Mouse (Mus musculus) lung, postnatal 14 days (tissue): Measurements from ENCODE around the gene Mrps18b.

Experiments
- DNase-seq: peaks from one replicate; pipeline ENCODE4 v3.0.0; 2021

Mrps18b gene

DNA sequence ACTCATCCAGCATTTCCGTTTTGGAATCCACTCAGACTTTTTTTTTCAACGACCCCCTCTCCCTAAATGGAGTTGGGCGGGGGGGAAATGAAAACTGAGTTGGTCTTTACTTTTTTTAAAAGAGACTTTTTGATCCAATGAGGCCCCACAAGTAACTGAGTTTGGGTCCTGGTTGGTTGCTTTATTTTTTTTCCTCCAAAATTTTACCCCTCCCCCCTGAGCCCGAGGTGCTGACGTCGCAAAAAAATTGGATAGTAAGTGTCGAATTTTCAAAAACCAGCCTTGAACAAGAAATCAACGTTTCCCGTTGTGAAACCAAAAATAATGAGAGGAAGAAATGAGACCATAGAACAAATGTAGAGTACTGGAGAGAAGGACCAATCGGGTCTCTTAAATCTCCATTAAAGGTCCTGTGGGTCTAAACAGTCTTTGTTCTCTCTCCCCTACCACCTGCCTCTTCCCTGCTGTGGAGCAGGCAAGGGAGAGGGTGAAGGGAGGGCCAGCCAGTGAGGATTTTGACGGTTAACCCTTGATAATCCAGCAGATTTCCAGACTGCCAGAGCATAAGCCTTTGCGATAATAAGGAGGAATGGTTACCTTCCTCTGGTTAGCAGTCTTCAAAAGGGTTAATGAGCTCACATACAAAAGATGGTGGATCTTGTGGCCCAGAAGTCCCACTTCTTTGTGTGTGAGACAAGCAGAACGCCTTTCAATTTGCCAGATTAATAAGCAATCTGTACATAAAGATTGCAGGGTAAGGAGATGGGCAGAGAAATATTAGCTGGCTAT lies 1.5 kb upstream of the Mrps18b start:
- peak; percentile 44 for DNase-seq

GRCm38 (mm10) chr17:35917143-35917462 lies 914 bp upstream of the Mrps18b start:
- peak; percentile 43 for DNase-seq

- DNase-seq, result no peak
These were observed 472 bp downstream of the Mrps18b start for GRCm38 (mm10) chr17:35915538-35916296.

- no peak for DNase-seq
These were observed 1.2 kb downstream of the Mrps18b start for GRCm38 (mm10) chr17:35914975-35915374.

DNA sequence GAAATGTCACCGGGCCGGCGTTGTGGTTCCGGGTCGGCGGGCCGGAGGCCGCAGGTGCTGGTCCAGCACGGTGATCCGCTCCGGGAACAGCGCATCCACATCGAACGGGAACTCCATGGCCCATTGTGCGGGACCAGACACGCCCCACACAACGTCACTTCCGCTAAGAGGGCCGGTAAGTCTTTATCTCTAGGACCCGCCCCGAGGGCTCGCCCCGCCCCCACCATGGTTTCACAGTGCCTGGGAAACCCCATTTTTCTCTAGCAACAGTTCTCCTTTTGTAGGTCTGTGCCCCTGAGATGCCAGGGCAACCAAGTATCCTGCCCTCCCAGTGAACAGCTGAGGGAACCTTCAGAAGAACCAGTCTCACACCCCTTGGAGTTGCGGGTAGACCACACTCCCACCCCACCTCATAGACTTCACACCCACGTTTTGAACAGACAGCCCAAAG lies 6.2 kb downstream of the Mrps18b start, which contains the start of gene Atat1:
Gene Atat1, minus strand, starts transcription at position 157 of the 451 bp plus-strand sequence.
- DNase-seq, result peak; percentile 98

DNA sequence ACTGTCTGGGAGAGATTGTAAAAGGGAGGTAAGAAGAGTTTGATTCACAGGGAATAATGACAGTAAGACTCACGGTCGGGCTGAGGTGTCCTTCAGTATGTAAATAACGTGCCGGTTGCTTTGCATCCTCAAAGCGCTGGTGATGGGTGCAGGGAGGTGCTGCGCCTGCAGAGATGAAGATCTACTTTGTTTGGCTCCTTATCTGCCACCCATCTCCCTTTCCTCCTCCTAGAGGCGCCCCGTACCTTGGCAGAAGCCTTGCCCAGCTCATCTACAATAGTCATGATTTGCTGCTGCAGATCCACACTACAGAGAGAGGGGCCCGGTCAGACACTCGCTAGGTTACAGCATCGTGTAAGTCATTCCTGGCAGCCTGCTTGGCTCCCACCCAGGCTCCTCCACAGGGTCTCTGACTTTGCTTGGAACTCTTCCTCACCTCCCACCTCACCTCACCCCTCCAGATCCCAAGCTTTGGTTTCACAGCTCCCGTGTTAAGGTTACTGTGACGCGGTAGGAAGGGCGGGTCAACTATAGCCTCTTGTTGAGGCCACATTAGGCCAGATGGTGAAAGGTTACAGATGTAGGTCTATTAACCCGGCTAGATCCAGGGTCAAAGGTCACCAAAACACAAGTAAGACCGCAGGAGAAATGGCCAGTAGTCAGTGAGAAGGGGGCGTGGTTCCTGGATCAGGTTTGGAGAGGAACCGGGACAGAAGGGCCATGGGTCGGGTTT lies 6.8 kb downstream of the Mrps18b start:
- no peak for DNase-seq

GRCm38 (mm10) chr17:35907609-35908008 lies 8.6 kb downstream of the Mrps18b start:
- DNase-seq, result no peak

- DNase-seq, result no peak
These were observed 10.6 kb downstream of the Mrps18b start for GRCm38 (mm10) chr17:35905587-35905986.

GRCm38 (mm10) chr17:35903992-35904355 lies 12.2 kb downstream of the Mrps18b start:
- no peak for DNase-seq

GRCm38 (mm10) chr17:35903343-35903991 lies 12.7 kb downstream of the Mrps18b start:
- peak; percentile 77 for DNase-seq

GRCm38 (mm10) chr17:35900636-35901035 lies 15.6 kb downstream of the Mrps18b start:
- DNase-seq, result no peak

- DNase-seq, result no peak
These were observed 18.3 kb downstream of the Mrps18b start for GRCm38 (mm10) chr17:35897644-35898573.

GRCm38 (mm10) chr17:35896781-35897643 lies 19.2 kb downstream of the Mrps18b start, which contains the start of gene 2310061I04Rik:
Gene 2310061I04Rik (minus strand): TSS chr17:35897431.
- peak; percentile 91 for DNase-seq

- DNase-seq, result no peak
These were observed 28.5 kb downstream of the Mrps18b start for GRCm38 (mm10) chr17:35887725-35888124.

GRCm38 (mm10) chr17:35883777-35884176 lies 32.4 kb downstream of the Mrps18b start:
- no peak for DNase-seq

GRCm38 (mm10) chr17:35882924-35883323 lies 33.3 kb downstream of the Mrps18b start:
- DNase-seq, result no peak

GRCm38 (mm10) chr17:35879245-35880057 lies 36.7 kb downstream of the Mrps18b start, which contains the start of gene Dhx16:
Gene Dhx16 (plus strand): TSS chr17:35879819.
- DNase-seq, result peak; percentile 97

DNA sequence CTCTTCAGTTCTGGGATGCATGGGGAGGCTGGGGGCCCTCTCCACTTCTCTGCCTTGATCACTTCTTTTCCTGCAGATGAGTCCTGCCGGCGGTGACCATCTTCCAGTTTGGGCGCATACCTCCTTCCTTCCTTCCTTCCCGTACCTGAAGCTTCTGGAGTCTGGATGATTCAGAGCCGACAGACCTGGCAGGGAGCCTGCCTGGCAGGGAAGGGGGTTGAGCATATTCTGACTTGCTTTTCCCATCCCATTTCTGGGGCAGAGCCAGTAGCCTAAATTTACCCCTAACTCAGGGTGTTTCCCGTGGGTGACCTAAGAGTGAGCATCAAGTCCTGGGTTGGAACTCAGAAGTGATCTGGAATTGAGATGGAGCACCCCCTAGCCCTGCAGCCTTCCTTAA lies 41.5 kb downstream of the Mrps18b start:
- no peak for DNase-seq

- peak; percentile 92 for DNase-seq
These were observed 42.2 kb downstream of the Mrps18b start for GRCm38 (mm10) chr17:35873774-35874519.
